ENCODE assay signal across 16 mouse cellular contexts in genomic region chr1:164061925-164062324, GRCm38 (mm10). TPM values are rescaled to one million over a fixed set of nuclear protein-coding genes. Genes with fewer than 3 reads are reported as not detected.
DNase-seq lines count a peak whose midpoint lies in the region; ATAC-seq lines count a peak whose summit lies in the region.
"Had no signal": no experiment of that assay in that cellular context is flagged by ENCODE, and none has a peak within 500 bp of the region (broad histone marks: within the 10 kb centered on the region; RNA-seq: fewer than 3 reads in every experiment).

Gene Sell, plus strand, starts transcription at chr1:164061982.

- no peak within 1 kb of the TSS for H3K9ac ChIP-seq in liver, embryonic 15.5 days
- no peak within 1 kb of the TSS for H3K9ac ChIP-seq in liver, embryonic 11.5 days (ENCODE audit: low read depth, low read length)
- no peak within 1 kb of the TSS for H3K9ac ChIP-seq in hindbrain, embryonic 16.5 days (ENCODE audit: low read depth, low read length)
- H3K9ac ChIP-seq: embryonic facial prominence, embryonic 13.5 days; midbrain, embryonic 15.5 days had no signal

- no peak for ATAC-seq in liver, embryonic 15.5 days (ENCODE audit: insufficient read depth)
- ATAC-seq in liver, embryonic 11.5 days (replicated peaks; ENCODE audit: low FRiP score): no peak
- ATAC-seq in granulocyte monocyte progenitor cell, adult 5-6 weeks (replicated peaks; ENCODE audit: poor library complexity, severe bottlenecking): peak; percentile 85
- peak; percentile 66 for ATAC-seq in neutrophil, adult 5-6 weeks (ENCODE audit: extremely low read depth, insufficient number of reproducible peaks, low FRiP score, poor library complexity, severe bottlenecking)
- ATAC-seq in hindbrain, embryonic 16.5 days: no peak
- ATAC-seq: midbrain, embryonic 15.5 days had no signal

- H3K4me3 ChIP-seq in liver, embryonic 15.5 days (replicated peaks): 0 out of 2 replicates have a peak within 1 kb of the TSS, but pooled peaks have one; percentile 3
- no peak within 1 kb of the TSS for H3K4me3 ChIP-seq in liver, embryonic 11.5 days (ENCODE audit: low read depth, low read length)
- H3K4me3 ChIP-seq in hindbrain, embryonic 16.5 days (ENCODE audit: low read length): no peak within 1 kb of the TSS
- H3K4me3 ChIP-seq: embryonic facial prominence, embryonic 13.5 days; heart, adult 2 months; hindbrain, embryonic 10.5 days; left cerebral cortex, adult 2 months; midbrain, embryonic 15.5 days had no signal

- peak within 1 kb of the TSS; percentile 3; the same call in 1 of the 2 replicates for H3K4me2 ChIP-seq in liver, embryonic 15.5 days
- H3K4me2 ChIP-seq in liver, embryonic 11.5 days: no peak within 1 kb of the TSS
- no peak within 1 kb of the TSS for H3K4me2 ChIP-seq in hindbrain, embryonic 16.5 days (ENCODE audit: low read length)
- H3K4me2 ChIP-seq: embryonic facial prominence, embryonic 13.5 days; midbrain, embryonic 15.5 days had no signal

- no peaks in the 10 kb centered on the region for H3K36me3 ChIP-seq in liver, embryonic 15.5 days (replicated peaks)
- H3K36me3 ChIP-seq in liver, embryonic 11.5 days (ENCODE audit: control insufficient read depth, insufficient read depth, low read length): no peaks in the 10 kb centered on the region
- no peaks in the 10 kb centered on the region for H3K36me3 ChIP-seq in hindbrain, embryonic 16.5 days (ENCODE audit: control insufficient read depth, insufficient read depth, low read length)
- H3K36me3 ChIP-seq: embryonic facial prominence, embryonic 13.5 days; hindbrain, embryonic 10.5 days; midbrain, embryonic 15.5 days had no signal

- H3K4me1 ChIP-seq in liver, embryonic 15.5 days (replicated peaks): no peaks in the 10 kb centered on the region; the same call in 1 of the 2 replicates
- no peaks in the 10 kb centered on the region for H3K4me1 ChIP-seq in liver, embryonic 11.5 days (replicated peaks; ENCODE audit: control insufficient read depth, insufficient read depth, low read length)
- H3K4me1 ChIP-seq in hindbrain, embryonic 16.5 days (ENCODE audit: control insufficient read depth, insufficient read depth, low read depth, low read length): no peaks in the 10 kb centered on the region
- H3K4me1 ChIP-seq: embryonic facial prominence, embryonic 13.5 days; hindbrain, embryonic 10.5 days; midbrain, embryonic 15.5 days had no signal

- H3K27ac ChIP-seq in liver, embryonic 15.5 days (replicated peaks): no peak within 1 kb of the TSS
- H3K27ac ChIP-seq in liver, embryonic 11.5 days (ENCODE audit: low read depth, low read length): no peak within 1 kb of the TSS
- H3K27ac ChIP-seq in hindbrain, embryonic 16.5 days (ENCODE audit: low read depth, low read length): no peak within 1 kb of the TSS
- H3K27ac ChIP-seq: embryonic facial prominence, embryonic 13.5 days; heart, adult 2 months; hindbrain, embryonic 10.5 days; left cerebral cortex, adult 2 months; midbrain, embryonic 15.5 days had no signal

- no peaks in the 10 kb centered on the region for H3K27me3 ChIP-seq in liver, embryonic 15.5 days
- H3K27me3 ChIP-seq in liver, embryonic 11.5 days (replicated peaks; ENCODE audit: control insufficient read depth, insufficient read depth, low read length): no peaks in the 10 kb centered on the region
- H3K27me3 ChIP-seq in hindbrain, embryonic 16.5 days (replicated peaks; ENCODE audit: control insufficient read depth, insufficient read depth, low read length): no peaks in the 10 kb centered on the region
- H3K27me3 ChIP-seq: embryonic facial prominence, embryonic 13.5 days; midbrain, embryonic 15.5 days had no signal

- 35% methylated on average over 4 of the region's 4 CpGs for WGBS in liver, embryonic 15.5 days (ENCODE audit: insufficient replicate concordance)
- WGBS in liver, embryonic 11.5 days: 72% methylated on average over 4 of the region's 4 CpGs
- WGBS in hindbrain, embryonic 16.5 days: 73% methylated on average over 4 of the region's 4 CpGs

- no peaks in the 10 kb centered on the region for H3K9me3 ChIP-seq in liver, embryonic 15.5 days (replicated peaks)
- no peaks in the 10 kb centered on the region for H3K9me3 ChIP-seq in liver, embryonic 11.5 days (ENCODE audit: control insufficient read depth, low read length)
- no peaks in the 10 kb centered on the region for H3K9me3 ChIP-seq in hindbrain, embryonic 16.5 days (ENCODE audit: control insufficient read depth, low read length)
- H3K9me3 ChIP-seq: embryonic facial prominence, embryonic 13.5 days; hindbrain, embryonic 10.5 days; midbrain, embryonic 15.5 days had no signal

- no peak for DNase-seq in liver, embryonic 11.5 days (ENCODE audit: low spot score)
- peak; percentile 84 for DNase-seq in thymus, postnatal 25 days
- no peak for DNase-seq in ovary, adult 18-20 months (ENCODE audit: low spot score)
- DNase-seq in MN1 (ENCODE audit: low spot score): no peak
- DNase-seq: cerebellum, adult 9-10 months; kidney, postnatal 10 days had no signal

RNA-seq across cellular contexts. Expression of gene Sell, which starts in this region (rescaled TPM):
- 10.9 and 11.8 TPM in 2 replicates for polyA plus RNA-seq in liver, embryonic 15.5 days (2015; fragmentation: Nextera tagmentation; extraction: Ambion mirVana)
- 1.1 and 1.5 TPM in 2 replicates for polyA plus RNA-seq in liver, embryonic 11.5 days (2014; fragmentation: Nextera tagmentation; extraction: Ambion mirVana)
- total RNA-seq in granulocyte monocyte progenitor cell, adult 5-6 weeks (2014; fragmentation: Nextera tagmentation): 242 and 318 TPM in 2 replicates
- 272 and 305 TPM in 2 replicates for total RNA-seq in granulocyte monocyte progenitor cell, adult 5-6 weeks (2017)
- 1,314 and 1,317 TPM in 2 replicates for total RNA-seq in neutrophil, adult 5-6 weeks (2017)
- polyA plus RNA-seq in hindbrain, embryonic 16.5 days (2015; fragmentation: Nextera tagmentation; extraction: Ambion mirVana): 0.20 and 0.27 TPM in 2 replicates
- total RNA-seq: CH12.LX; left cerebral cortex, adult 2 months had no signal

Comparison
In these comparisons a context has a peak if more than half of its experiments do, and no peak if none do; other contexts are left out.
1. ATAC-seq: peak in granulocyte monocyte progenitor cell, adult 5-6 weeks (single experiment) and neutrophil, adult 5-6 weeks (single experiment); none in liver, embryonic 15.5 days (single experiment), liver, embryonic 11.5 days (single experiment) and hindbrain, embryonic 16.5 days (single experiment).